Mouse (Mus musculus) stomach, embryonic 14.5 days (tissue): ENCODE data around the gene Cdh22. TPM values are rescaled to one million over a fixed set of nuclear protein-coding genes. Genes with fewer than 3 reads are reported as not detected.

Experiments used
- ATAC-seq: fragments of 200-750 bp; cut with Nextera tagmentation; 2 replicates; pipeline ENCODE4 v1.8.0; 2017; ENCODE audit warnings: low read depth, moderate TSS enrichment; ENCODE audit not compliant: insufficient number of reproducible peaks, insufficient read depth, low FRiP score
- H3K27ac ChIP-seq: fragments of 300-500 bp; sonication (generic); 2 replicates; pipeline ENCODE4 v1.5.1; 2014; ENCODE audit warnings: mild to moderate bottlenecking, low read length, moderate library complexity, mixed read lengths
- H3K27me3 ChIP-seq: fragments of 300-500 bp; sonication (generic); 2 replicates; pipeline ENCODE4 v1.6.1; 2014; ENCODE audit warnings: low read length, control low read depth, mixed read lengths; ENCODE audit not compliant: control insufficient read depth, insufficient read depth
- H3K36me3 ChIP-seq: fragments of 300-500 bp; sonication (generic); 2 replicates; pipeline ENCODE4 v1.6.1; 2014; ENCODE audit warnings: mild to moderate bottlenecking, control low read depth, low read length, moderate library complexity, mixed read lengths; ENCODE audit not compliant: control insufficient read depth, insufficient read depth
- H3K4me1 ChIP-seq: fragments of 300-500 bp; sonication (generic); 2 replicates; pipeline ENCODE4 v1.6.1; 2014; ENCODE audit warnings: low read length, control low read depth, mixed read lengths; ENCODE audit not compliant: control insufficient read depth, insufficient read depth
- H3K4me2 ChIP-seq: fragments of 300-500 bp; sonication (generic); replicated peaks from 2 replicates; pipeline ENCODE4 v1.6.1; 2014; ENCODE audit warnings: low read depth, low read length, control low read depth
- H3K4me3 ChIP-seq: fragments of 300-500 bp; sonication (generic); 2 replicates; pipeline ENCODE4 v1.5.1; 2014; ENCODE audit warnings: low read depth, low read length, control low read depth
- H3K9ac ChIP-seq: fragments of 300-500 bp; sonication (generic); replicated peaks from 2 replicates; pipeline ENCODE4 v1.6.1; 2014; ENCODE audit warnings: low read depth, mild to moderate bottlenecking, control low read depth, low read length, moderate library complexity, mixed read lengths
- H3K9me3 ChIP-seq: fragments of 300-500 bp; sonication (generic); 2 replicates; pipeline ENCODE4 v1.6.1; 2016; ENCODE audit warnings: low read depth, low read length, control low read depth; ENCODE audit not compliant: control insufficient read depth
- WGBS: fragments of 180-500 bp; shearing (Covaris S2); extraction: QIAGEN DNeasy Blood & Tissue Kit; methylation state at CpG from one replicate; pipeline ENCODE4 v1.1.7; 2014; 5-methylcytosine and 5-hydroxymethylcytosine counted together
- polyA plus RNA-seq: library from polyadenylated mRNA; unstranded; fragments of >200 nt; fragmentation: Nextera tagmentation; extraction: Ambion mirVana; gene quantifications from 2 replicates; pipeline ENCODE4 v1.2.1, GENCODE M21; 2014

Gene Cdh22
- polyA plus RNA-seq, 1 experiment from 2014 or later, result 0.27 TPM

DNA sequence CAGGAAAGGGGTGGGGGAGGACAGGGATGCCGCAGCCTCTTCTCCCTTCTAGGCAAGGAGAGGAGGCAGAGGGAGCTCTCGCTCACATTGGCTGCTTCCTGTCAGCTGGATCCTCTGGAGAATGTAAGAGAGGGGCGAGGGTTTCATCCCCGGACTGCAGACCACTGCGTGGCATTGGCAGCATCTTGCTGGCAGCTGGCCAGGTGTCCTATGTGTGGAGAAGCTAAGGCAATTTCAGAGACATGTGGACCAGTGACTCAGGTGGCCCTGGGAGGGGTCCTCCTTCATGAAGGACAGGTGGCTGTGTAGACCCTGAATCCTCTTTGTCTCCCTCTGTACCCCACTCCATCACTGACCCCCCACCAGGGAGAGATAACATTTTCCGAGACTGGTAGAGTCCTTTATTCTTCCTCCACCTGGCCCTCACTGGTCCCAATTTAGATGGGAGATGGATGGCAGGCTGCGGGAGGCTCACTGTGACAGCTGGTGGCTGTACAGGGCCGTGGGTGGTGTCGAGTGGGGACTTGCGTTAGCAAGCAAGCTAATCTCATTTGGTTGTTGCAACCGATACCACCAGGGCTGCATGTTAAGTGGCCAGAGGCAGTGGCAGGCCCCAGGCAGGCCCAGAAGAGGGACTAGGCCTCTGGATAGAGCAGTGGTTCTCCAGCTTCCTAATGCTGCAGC lies 22.6 kb upstream of the Cdh22 start:
- Histone ChIP-seq H3K36me3 (no peaks in the 10 kb centered on the region), H3K27me3 (peaks cover 11% of the 10 kb centered on the region; the same call in 1 of the 2 replicates), H3K27ac (no peak overlapping the region), H3K4me2 (no peak overlapping the region), H3K9ac (no peak overlapping the region), H3K4me1 (no peaks in the 10 kb centered on the region), H3K4me3 (no peak overlapping the region), H3K9me3 (no peaks in the 10 kb centered on the region)
- no peak for ATAC-seq
- WGBS, result 51% methylated on average over 11 of the region's 11 CpGs

DNA sequence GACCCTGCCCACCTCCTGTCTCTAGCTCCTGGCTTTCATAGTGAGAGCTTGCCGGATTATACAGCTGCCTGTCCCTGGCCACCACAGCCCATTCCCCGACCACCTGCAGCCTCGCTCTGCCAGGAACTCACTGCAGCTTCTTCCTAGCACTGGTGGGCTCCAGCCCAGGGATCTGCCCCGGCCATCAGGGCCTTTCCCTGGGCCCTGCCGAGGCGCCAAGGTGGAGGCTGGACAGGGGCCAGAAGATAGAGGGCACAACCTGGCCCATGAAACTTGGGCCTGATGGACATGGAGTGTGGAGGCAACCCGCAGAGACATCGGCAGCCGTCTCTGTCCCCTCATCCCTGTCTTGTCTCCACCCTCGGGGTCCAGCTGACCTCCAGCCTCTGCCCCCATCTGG lies 21.6 kb upstream of the Cdh22 start:
- no peak for ATAC-seq
- Histone ChIP-seq H3K4me3 (no peak overlapping the region), H3K27me3 (peaks cover 11% of the 10 kb centered on the region; the same call in 1 of the 2 replicates), H3K9me3 (no peaks in the 10 kb centered on the region), H3K36me3 (no peaks in the 10 kb centered on the region), H3K27ac (no peak overlapping the region), H3K9ac (no peak overlapping the region), H3K4me2 (no peak overlapping the region), H3K4me1 (no peaks in the 10 kb centered on the region)
- 70% methylated on average over 10 of the region's 10 CpGs for WGBS

DNA sequence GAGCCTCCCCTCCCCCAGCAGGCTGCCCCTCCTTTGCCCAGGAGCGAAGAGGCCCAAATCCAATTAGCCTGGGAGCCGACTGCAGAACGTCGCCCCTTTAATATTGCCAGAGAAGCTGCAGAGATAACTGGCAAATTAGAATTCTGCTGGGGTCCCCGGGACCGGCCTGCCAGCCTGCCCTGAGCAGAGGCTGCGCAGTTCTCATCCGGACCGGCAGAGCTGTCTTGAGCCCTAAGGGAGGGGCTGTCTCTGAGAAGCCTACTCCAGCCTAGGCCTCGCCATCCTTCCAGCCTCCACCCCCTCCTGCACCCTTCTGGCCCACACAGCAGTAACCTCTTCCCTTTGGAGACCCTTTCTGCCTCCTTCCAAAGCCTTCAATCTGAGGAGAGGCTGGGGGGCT lies 19.2 kb upstream of the Cdh22 start:
- Histone ChIP-seq H3K27ac (no peak overlapping the region), H3K9me3 (no peaks in the 10 kb centered on the region), H3K27me3 (peaks cover 11% of the 10 kb centered on the region; the same call in 1 of the 2 replicates), H3K4me3 (no peak overlapping the region), H3K9ac (no peak overlapping the region), H3K36me3 (no peaks in the 10 kb centered on the region), H3K4me1 (no peaks in the 10 kb centered on the region), H3K4me2 (no peak overlapping the region)
- 10% methylated on average over 10 of the region's 10 CpGs for WGBS
- ATAC-seq, result no peak

DNA sequence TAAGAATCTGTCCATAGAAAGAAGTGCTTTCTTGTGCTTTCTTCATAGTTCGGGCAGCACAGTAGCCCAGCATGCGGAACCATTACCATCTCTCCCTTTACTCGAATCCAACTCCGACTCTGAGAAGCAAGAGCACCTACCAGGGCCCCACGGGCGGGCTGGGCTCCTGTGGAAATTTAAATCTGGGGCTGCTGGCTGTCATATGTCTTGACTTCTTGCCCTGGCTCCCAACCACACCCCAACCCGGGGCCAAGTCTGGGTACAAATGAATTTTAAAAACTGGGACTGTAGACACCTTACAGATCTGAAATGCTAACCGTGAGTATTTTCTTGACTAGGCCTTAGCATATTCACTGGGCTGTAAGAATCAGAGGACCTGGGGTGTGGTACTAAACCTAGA lies 18.6 kb upstream of the Cdh22 start:
- Histone ChIP-seq H3K27ac (no peak overlapping the region), H3K4me3 (no peak overlapping the region), H3K36me3 (no peaks in the 10 kb centered on the region), H3K4me1 (no peaks in the 10 kb centered on the region), H3K4me2 (no peak overlapping the region), H3K9ac (no peak overlapping the region), H3K9me3 (no peaks in the 10 kb centered on the region), H3K27me3 (peaks cover 11% of the 10 kb centered on the region; the same call in 1 of the 2 replicates)
- 75% methylated on average over 8 of the region's 8 CpGs for WGBS
- no peak for ATAC-seq

DNA sequence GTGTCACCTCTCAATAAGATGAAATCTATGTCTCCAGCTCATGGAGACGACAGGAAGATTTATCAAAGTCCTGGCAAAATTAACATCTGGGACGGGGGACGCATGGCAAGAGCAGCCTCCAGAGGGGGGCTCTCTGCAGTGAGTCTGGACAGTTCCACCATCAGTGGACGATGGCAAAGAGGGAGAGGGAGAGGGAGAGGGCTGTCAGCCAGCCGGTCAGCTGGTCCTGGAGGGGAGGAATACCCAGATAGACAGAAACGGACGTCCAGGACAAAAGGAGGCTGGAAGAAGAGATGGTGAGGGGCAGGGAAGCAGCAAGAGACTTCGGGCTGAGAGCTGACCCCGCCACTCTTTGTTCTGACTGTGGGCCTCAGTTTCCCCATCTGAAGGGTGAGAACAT lies 18.1 kb upstream of the Cdh22 start:
- no peaks in the 10 kb centered on the region for H3K9me3 ChIP-seq
- H3K36me3 ChIP-seq, result no peaks in the 10 kb centered on the region
- H3K4me2 ChIP-seq, result no peak overlapping the region
- H3K27me3 ChIP-seq, result peaks cover 11% of the 10 kb centered on the region; the same call in 1 of the 2 replicates
- H3K4me1 ChIP-seq, result no peaks in the 10 kb centered on the region
- H3K27ac ChIP-seq, result no peak overlapping the region
- WGBS, result 52% methylated on average over 9 of the region's 9 CpGs
- no peak overlapping the region for H3K9ac ChIP-seq
- H3K4me3 ChIP-seq, result no peak overlapping the region
- no peak for ATAC-seq

DNA sequence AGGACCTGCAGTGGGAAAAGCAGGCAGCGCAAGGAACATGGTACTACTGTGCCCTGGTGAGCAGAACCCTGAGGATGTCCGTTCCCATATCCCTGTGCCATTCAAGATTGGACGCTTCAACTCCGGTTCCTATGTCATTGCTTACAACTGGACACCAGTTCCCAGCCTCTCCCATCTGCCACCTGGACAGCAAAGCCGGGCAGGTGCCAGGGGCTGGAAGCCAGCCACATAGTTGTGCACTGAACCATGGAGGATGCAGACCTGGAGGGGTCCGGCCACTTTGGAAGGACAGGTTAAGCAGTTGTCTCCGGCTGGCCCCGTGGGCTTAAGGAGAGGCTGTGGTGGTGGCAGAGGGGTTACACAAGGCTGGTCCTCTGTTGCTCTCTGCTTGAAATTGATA lies 17.7 kb upstream of the Cdh22 start:
- Histone ChIP-seq H3K4me3 (no peak overlapping the region), H3K27ac (no peak overlapping the region), H3K27me3 (peaks cover 11% of the 10 kb centered on the region; the same call in 1 of the 2 replicates), H3K9ac (no peak overlapping the region), H3K36me3 (no peaks in the 10 kb centered on the region), H3K4me2 (no peak overlapping the region), H3K4me1 (no peaks in the 10 kb centered on the region), H3K9me3 (no peaks in the 10 kb centered on the region)
- no peak; the same call in 1 of the 2 replicates for ATAC-seq
- WGBS, result 74% methylated on average over 8 of the region's 8 CpGs

DNA sequence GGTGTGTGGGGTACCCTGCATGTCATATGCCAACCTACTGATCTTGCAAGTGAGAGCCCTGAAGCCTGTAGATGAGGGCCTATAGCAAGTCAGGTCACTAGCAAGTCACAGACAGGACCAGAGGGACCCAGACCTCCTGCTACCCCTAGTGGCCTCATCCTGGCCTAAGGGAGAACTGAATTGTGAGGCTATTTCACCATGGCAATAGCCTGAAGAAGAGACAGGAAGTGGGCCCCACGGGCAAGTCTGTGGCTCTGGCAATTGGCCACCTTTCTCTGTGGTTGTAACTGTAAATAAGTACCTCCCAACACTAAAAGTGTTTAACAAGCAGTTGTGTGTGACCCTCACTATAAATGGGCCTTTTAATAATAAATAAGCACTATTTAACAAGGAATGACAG lies 16.2 kb upstream of the Cdh22 start:
- ATAC-seq, result no peak
- Histone ChIP-seq H3K9ac (no peak overlapping the region), H3K27me3 (peaks cover 17% of the 10 kb centered on the region; the same call in 1 of the 2 replicates), H3K27ac (no peak overlapping the region), H3K4me1 (no peaks in the 10 kb centered on the region), H3K36me3 (no peaks in the 10 kb centered on the region), H3K9me3 (no peaks in the 10 kb centered on the region), H3K4me3 (no peak overlapping the region), H3K4me2 (no peak overlapping the region)
- 31% methylated on average over 1 of the region's 1 CpGs for WGBS

DNA sequence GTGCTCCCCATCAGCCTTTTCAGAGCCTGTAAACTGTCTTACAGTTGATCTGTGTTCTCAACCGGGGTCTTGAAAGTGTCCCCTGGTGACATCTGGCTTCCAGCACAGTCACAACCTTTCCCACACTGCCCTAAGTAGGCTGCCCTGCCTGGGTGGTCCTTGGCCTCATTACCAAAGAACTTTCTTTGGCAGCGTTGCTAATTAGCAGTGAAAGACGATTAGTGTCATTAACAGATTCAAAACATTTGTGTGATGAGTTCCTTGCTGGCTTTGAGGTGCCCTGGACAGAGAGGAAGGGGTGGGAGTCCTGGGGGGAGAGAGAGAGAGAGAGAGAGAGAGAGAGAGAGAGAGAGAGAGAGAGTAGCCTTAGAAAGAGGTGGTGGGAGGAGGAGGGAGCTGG lies 14.3 kb upstream of the Cdh22 start:
- H3K27me3 ChIP-seq, result peaks cover 17% of the 10 kb centered on the region; the same call in 1 of the 2 replicates
- no peaks in the 10 kb centered on the region for H3K9me3 ChIP-seq
- no peaks in the 10 kb centered on the region for H3K36me3 ChIP-seq
- H3K9ac ChIP-seq, result no peak overlapping the region
- no peak overlapping the region for H3K4me2 ChIP-seq
- 17% methylated on average over 3 of the region's 3 CpGs for WGBS
- ATAC-seq, result no peak
- no peak overlapping the region for H3K27ac ChIP-seq
- H3K4me1 ChIP-seq, result no peaks in the 10 kb centered on the region
- no peak overlapping the region for H3K4me3 ChIP-seq

DNA sequence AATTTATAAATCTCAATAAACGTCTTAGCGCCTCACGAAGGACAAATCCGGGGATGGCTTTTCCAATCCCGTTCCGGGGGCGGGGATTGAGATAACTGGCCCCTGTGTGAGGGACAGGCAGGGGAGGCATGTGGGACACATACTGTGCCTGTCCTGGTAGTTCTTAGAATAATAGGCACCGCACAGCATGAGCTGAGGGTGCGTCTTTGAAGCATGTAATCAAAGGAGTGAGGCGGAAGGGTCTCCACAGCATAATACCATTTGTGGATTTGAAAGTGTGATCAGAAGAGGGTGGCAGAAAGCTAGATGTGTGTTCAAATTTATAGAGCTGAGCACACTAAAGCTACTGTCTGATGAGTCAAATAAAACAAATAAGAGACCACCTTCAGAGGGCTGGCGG lies 11.7 kb upstream of the Cdh22 start:
- 16% methylated on average over 11 of the region's 11 CpGs for WGBS

More for the DNA sequence above, 11.7 kb upstream of the Cdh22 start:
- H3K4me1 ChIP-seq, result no peaks in the 10 kb centered on the region
- no peaks in the 10 kb centered on the region for H3K9me3 ChIP-seq
- H3K9ac ChIP-seq, result no peak overlapping the region
- ATAC-seq, result no peak
- peaks cover 34% of the 10 kb centered on the region for H3K27me3 ChIP-seq
- H3K27ac ChIP-seq, result no peak overlapping the region
- H3K4me2 ChIP-seq, result no peak overlapping the region
- H3K4me3 ChIP-seq, result no peak overlapping the region
- H3K36me3 ChIP-seq, result no peaks in the 10 kb centered on the region
